Mouse (Mus musculus): ENCODE data around the gene Pde8b. TPM values are rescaled to one million over a fixed set of nuclear protein-coding genes. Genes with fewer than 3 reads are reported as not detected.
"Not testable (repeated sequence)": the region's sequence is repeated elsewhere in the genome, so short reads cannot be mapped to it uniquely, and the experiment has no call there.

Pde8b gene
- total RNA-seq, 2 experiments from 2014 or later, result 137 to 147 TPM

- peak; percentile 54 to 63 for DNase-seq (ENCODE audit: low spot score in 2 of 2)
Measured at GRCm38 (mm10) chr13:95222569-95223426, 27.3 kb downstream of the Pde8b start.

GRCm38 (mm10) chr13:95221882-95222568 is 28.1 kb downstream of the Pde8b start:
- DNase-seq (ENCODE audit: low spot score in 2 of 2), result peak; percentile 16 to 44

GRCm38 (mm10) chr13:95215661-95216170 is 34.4 kb downstream of the Pde8b start:
- not testable (repeated sequence) for DNase-seq (ENCODE audit: low spot score in 2 of 2)

GRCm38 (mm10) chr13:95212320-95212719 is 37.8 kb downstream of the Pde8b start:
- no peak for DNase-seq (ENCODE audit: low spot score in 2 of 2)

GRCm38 (mm10) chr13:95207301-95207700 is 42.8 kb downstream of the Pde8b start:
- not testable (repeated sequence) for DNase-seq (ENCODE audit: low spot score in 2 of 2)

- no peak for DNase-seq (ENCODE audit: low spot score in 2 of 2)
Measured at GRCm38 (mm10) chr13:95202151-95202758, 47.9 kb downstream of the Pde8b start.

GRCm38 (mm10) chr13:95200817-95201216 is 49.3 kb downstream of the Pde8b start:
- DNase-seq (ENCODE audit: low spot score in 2 of 2), result no peak

- no peak for DNase-seq (ENCODE audit: low spot score in 2 of 2)
Measured at GRCm38 (mm10) chr13:95200036-95200435, 50.1 kb downstream of the Pde8b start.

- DNase-seq (ENCODE audit: low spot score in 2 of 2), result no peak
Measured at GRCm38 (mm10) chr13:95196106-95196705, 53.9 kb downstream of the Pde8b start.

GRCm38 (mm10) chr13:95191951-95192350 is 58.2 kb downstream of the Pde8b start:
- DNase-seq (ENCODE audit: low spot score in 2 of 2), result no peak

- no peak for DNase-seq (ENCODE audit: low spot score in 2 of 2)
Measured at GRCm38 (mm10) chr13:95189111-95189510, 61.0 kb downstream of the Pde8b start.

GRCm38 (mm10) chr13:95187153-95187665 is 62.9 kb downstream of the Pde8b start:
- no peak for DNase-seq (ENCODE audit: low spot score in 2 of 2)

GRCm38 (mm10) chr13:95186741-95187035 is 63.4 kb downstream of the Pde8b start:
- DNase-seq (ENCODE audit: low spot score in 2 of 2), result no peak

- no peak for DNase-seq (ENCODE audit: low spot score in 2 of 2)
Measured at GRCm38 (mm10) chr13:95185891-95186740, 64.0 kb downstream of the Pde8b start.

GRCm38 (mm10) chr13:95183686-95184085 is 66.5 kb downstream of the Pde8b start:
- DNase-seq (ENCODE audit: low spot score in 2 of 2), result no peak

GRCm38 (mm10) chr13:95180208-95180607 is 69.9 kb downstream of the Pde8b start:
- no peak for DNase-seq (ENCODE audit: low spot score in 2 of 2)

GRCm38 (mm10) chr13:95177326-95177725 is 72.8 kb downstream of the Pde8b start:
- peak in 1 of 2 experiments; percentile 43 for DNase-seq (ENCODE audit: low spot score in 2 of 2)

GRCm38 (mm10) chr13:95176399-95176798 is 73.7 kb downstream of the Pde8b start:
- no peak for DNase-seq (ENCODE audit: low spot score in 2 of 2)

GRCm38 (mm10) chr13:95174253-95174652 is 75.9 kb downstream of the Pde8b start:
- peak in 1 of 2 experiments; percentile 47 for DNase-seq (ENCODE audit: low spot score in 2 of 2)

GRCm38 (mm10) chr13:95172346-95172745 is 77.8 kb downstream of the Pde8b start:
- DNase-seq (ENCODE audit: low spot score in 2 of 2), result no peak
